Comparison of ENCODE assay signal across 20 mouse cellular contexts in the genomic region with DNA sequence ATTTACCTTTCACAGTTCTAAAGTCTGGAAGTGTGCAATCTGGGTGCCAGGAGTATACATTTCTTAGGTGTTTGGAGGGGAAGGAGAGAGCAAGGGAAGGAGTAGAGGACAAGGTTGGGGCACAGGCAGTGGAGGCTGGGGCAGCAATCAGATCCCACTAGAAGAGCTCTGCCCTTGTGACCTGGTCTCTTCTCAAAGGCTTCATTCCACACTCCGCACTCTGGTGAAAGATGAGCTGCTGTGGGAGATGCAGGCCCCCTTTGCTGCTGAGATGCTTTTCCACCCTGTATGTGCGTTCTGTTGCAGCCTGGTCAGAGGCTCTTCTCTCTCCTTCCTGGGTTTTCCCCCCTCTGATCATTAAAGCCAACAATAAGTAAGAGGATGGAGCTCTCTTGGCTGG.
DNase-seq lines count a peak whose midpoint lies in the region; ATAC-seq and TF ChIP-seq lines count a peak whose summit lies in the region.
"Had no signal": no experiment of that assay in that cellular context is flagged by ENCODE, and none has a peak within 500 bp of the region (broad histone marks: within the 10 kb centered on the region; RNA-seq: fewer than 3 reads in every experiment).

No protein-coding gene starts in this region.

- H3K79me2 ChIP-seq in liver, adult 2 months (ENCODE audit: control insufficient read depth, insufficient read depth, low read length) = peaks cover 4% of the 10 kb centered on the region

- no peaks in the 10 kb centered on the region for H3K27me3 ChIP-seq in kidney, embryonic 14.5 days (ENCODE audit: control insufficient read depth, insufficient read depth, low read length)
- no peaks in the 10 kb centered on the region for H3K27me3 ChIP-seq in liver, adult 2 months (ENCODE audit: control insufficient read depth, insufficient read depth, low read length)
- H3K27me3 ChIP-seq in intestine, postnatal 0 days (replicated peaks; ENCODE audit: control insufficient read depth, insufficient read depth, low read length) = no peaks in the 10 kb centered on the region
- H3K27me3 ChIP-seq in liver, embryonic 16.5 days (ENCODE audit: control insufficient read depth, insufficient read depth, low read depth, low read length) = no peaks in the 10 kb centered on the region
- H3K27me3 ChIP-seq: embryonic facial prominence, embryonic 13.5 days; forebrain, embryonic 12.5 days; hindbrain, embryonic 12.5 days had no signal

- no peaks in the 10 kb centered on the region for H3K36me3 ChIP-seq in kidney, embryonic 14.5 days (ENCODE audit: control insufficient read depth, insufficient read depth, low read length)
- no peaks in the 10 kb centered on the region for H3K36me3 ChIP-seq in liver, adult 2 months (ENCODE audit: control insufficient read depth, insufficient read depth, low read length)
- H3K36me3 ChIP-seq in intestine, postnatal 0 days (ENCODE audit: control insufficient read depth, insufficient read depth) = no peaks in the 10 kb centered on the region; the same call in 1 of the 2 replicates
- 0 out of 2 replicates have a peak, but pooled peaks cover 4% of the 10 kb centered on the region for H3K36me3 ChIP-seq in liver, embryonic 16.5 days (ENCODE audit: control insufficient read depth, insufficient read depth)

- no peaks in the 10 kb centered on the region for H3K9me3 ChIP-seq in kidney, embryonic 14.5 days (ENCODE audit: control insufficient read depth, low read length)
- no peaks in the 10 kb centered on the region for H3K9me3 ChIP-seq in intestine, postnatal 0 days (ENCODE audit: control insufficient read depth)
- H3K9me3 ChIP-seq in liver, embryonic 16.5 days (replicated peaks; ENCODE audit: control insufficient read depth, low read length) = no peaks in the 10 kb centered on the region
- H3K9me3 ChIP-seq: embryonic facial prominence, embryonic 13.5 days; forebrain, embryonic 12.5 days; hindbrain, embryonic 12.5 days had no signal

- H3K27ac ChIP-seq in kidney, embryonic 14.5 days (ENCODE audit: low read depth, low read length) = no peak overlapping the region
- 0 out of 2 replicates have a peak overlapping the region, but pooled peaks have one; percentile 13 for H3K27ac ChIP-seq in liver, adult 2 months (replicated peaks; ENCODE audit: insufficient read depth, low read depth, low read length)
- 0 out of 2 replicates have a peak overlapping the region, but pooled peaks have one; percentile 7 for H3K27ac ChIP-seq in intestine, postnatal 0 days (ENCODE audit: low read depth, low read length)
- peak overlapping the region; percentile 60 for H3K27ac ChIP-seq in liver, embryonic 16.5 days (ENCODE audit: low read length)
- H3K27ac ChIP-seq: embryonic facial prominence, embryonic 13.5 days; forebrain, embryonic 12.5 days; heart, adult 2 months; hindbrain, embryonic 12.5 days had no signal

- peaks cover 10% of the 10 kb centered on the region for H3K4me1 ChIP-seq in kidney, embryonic 14.5 days (ENCODE audit: control insufficient read depth, insufficient read depth, low read length)
- H3K4me1 ChIP-seq in liver, adult 2 months (ENCODE audit: control insufficient read depth, insufficient read depth, low read length) = peaks cover 19% of the 10 kb centered on the region
- H3K4me1 ChIP-seq in intestine, postnatal 0 days (replicated peaks; ENCODE audit: control insufficient read depth, insufficient read depth, low read length) = peaks cover 3% of the 10 kb centered on the region; the same call in 1 of the 2 replicates
- H3K4me1 ChIP-seq in liver, embryonic 16.5 days (ENCODE audit: control insufficient read depth, low read depth, low read length) = peaks cover 5% of the 10 kb centered on the region
- H3K4me1 ChIP-seq: embryonic facial prominence, embryonic 13.5 days; forebrain, embryonic 12.5 days; hindbrain, embryonic 12.5 days had no signal

- WGBS in kidney, embryonic 14.5 days = 33% methylated on average over 2 of the region's 2 CpGs
- WGBS in liver, adult 2 months = 92% methylated on average over 2 of the region's 2 CpGs
- WGBS in intestine, postnatal 0 days = 90% methylated on average over 2 of the region's 2 CpGs
- 49% methylated on average over 2 of the region's 2 CpGs for WGBS in liver, embryonic 16.5 days (ENCODE audit: insufficient replicate concordance)

- TF ChIP-seq POLR2A in liver, adult 2 months (IDR thresholded peaks at IDR 0.05; ENCODE audit: extremely low read depth, insufficient read depth, low read length) = no peak

- ATAC-seq in kidney, embryonic 14.5 days (ENCODE audit: low FRiP score, low TSS enrichment) = peak; percentile 35; the same call in 1 of the 2 replicates
- no peak for ATAC-seq in intestine, postnatal 0 days
- ATAC-seq in liver, embryonic 16.5 days (ENCODE audit: low read depth) = no peak
- ATAC-seq: forebrain, embryonic 16.5 days had no signal

- no peak overlapping the region for H3K4me2 ChIP-seq in kidney, embryonic 14.5 days (replicated peaks; ENCODE audit: low read depth, low read length)
- H3K4me2 ChIP-seq in intestine, postnatal 0 days (replicated peaks; ENCODE audit: low read depth) = no peak overlapping the region
- no peak overlapping the region for H3K4me2 ChIP-seq in liver, embryonic 16.5 days (ENCODE audit: low read depth, low read length)
- H3K4me2 ChIP-seq: embryonic facial prominence, embryonic 13.5 days; forebrain, embryonic 12.5 days; hindbrain, embryonic 12.5 days had no signal

- H3K9ac ChIP-seq in kidney, embryonic 14.5 days (ENCODE audit: low read depth, low read length) = no peak overlapping the region
- H3K9ac ChIP-seq in liver, adult 2 months (ENCODE audit: low read depth, low read length) = no peak overlapping the region
- no peak overlapping the region for H3K9ac ChIP-seq in intestine, postnatal 0 days (ENCODE audit: low read depth, low read length)
- no peak overlapping the region for H3K9ac ChIP-seq in liver, embryonic 16.5 days (ENCODE audit: low read depth, low read length)
- H3K9ac ChIP-seq: embryonic facial prominence, embryonic 13.5 days; forebrain, embryonic 12.5 days; hindbrain, embryonic 12.5 days had no signal

- no peak for DNase-seq in kidney, adult 8-10 months
- DNase-seq in liver, adult 2 months (ENCODE audit: extremely low read depth, low read depth, low spot score) = no peak
- no peak for DNase-seq in liver
- no peak for DNase-seq in layer of hippocampus, postnatal 36 days
- DNase-seq: adrenal gland, adult 2 months; adrenal gland, postnatal 25 days; cerebellum, adult 18-20 months; cerebellum, adult 9-11 months; cerebellum, postnatal 36 days; gastrocnemius, postnatal 10 days; heart, adult 2 months; heart, postnatal 10 days; heart, postnatal 4 days had no signal

- TF ChIP-seq CTCF in liver, adult 2 months (IDR thresholded peaks at IDR 0.05; ENCODE audit: low read depth, low read length) = no peak
- no peak for TF ChIP-seq CTCF in intestine, postnatal 0 days (IDR thresholded peaks at IDR 0.05; ENCODE audit: low read depth)

- no peak overlapping the region for H3K4me3 ChIP-seq in kidney, embryonic 14.5 days (ENCODE audit: low read length)
- no peak overlapping the region for H3K4me3 ChIP-seq in liver, adult 2 months (ENCODE audit: insufficient read depth, low read depth, low read length)
- H3K4me3 ChIP-seq in intestine, postnatal 0 days (ENCODE audit: low read depth, low read length) = no peak overlapping the region
- no peak overlapping the region for H3K4me3 ChIP-seq in liver, embryonic 16.5 days (ENCODE audit: low read depth, low read length)
- H3K4me3 ChIP-seq: embryonic facial prominence, embryonic 13.5 days; forebrain, embryonic 12.5 days; heart, adult 2 months; hindbrain, embryonic 12.5 days had no signal
